Mouse (Mus musculus) cerebellum, adult 2 months (tissue): Measurements from ENCODE around the gene Plekha5.

Source experiments
- CTCF ChIP-seq: fragments of 200-500 bp; IDR thresholded peaks from 2 replicates; pipeline ENCODE4 v1.5.1; 2011; ENCODE audit warnings: low read depth, mild to moderate bottlenecking, control low read depth, low read length, moderate library complexity, borderline replicate concordance; ENCODE audit not compliant: insufficient read depth
- POLR2A ChIP-seq: fragments of 200-500 bp; IDR thresholded peaks from 2 replicates; pipeline ENCODE4 v1.6.1; 2011; ENCODE audit warnings: low read length, control low read depth, borderline replicate concordance; ENCODE audit not compliant: insufficient read depth

DNA sequence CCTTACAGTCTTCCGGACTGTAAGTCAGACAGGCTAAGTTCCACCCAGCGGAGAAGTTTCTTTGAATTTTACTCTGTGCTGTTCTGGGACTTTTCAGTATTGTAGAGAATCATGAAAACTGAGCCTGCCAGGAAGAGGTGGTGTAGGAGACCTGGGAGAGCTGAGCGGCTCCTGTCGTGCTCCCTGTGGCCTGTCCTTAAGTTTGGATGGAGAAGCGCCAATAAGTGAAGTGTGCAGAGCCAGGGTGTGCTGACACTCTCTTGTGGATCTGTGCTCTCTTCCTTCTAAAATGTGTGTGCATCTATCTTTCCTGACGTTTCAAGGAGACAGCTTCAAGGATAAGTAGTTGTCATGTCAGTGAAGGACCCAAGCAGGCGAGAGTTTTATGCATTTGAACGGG, 5.4 kb downstream of the Plekha5 start:
- TF ChIP-seq CTCF = no peak
- no peak for TF ChIP-seq POLR2A
